Mouse (Mus musculus): Measurements from ENCODE around the gene Gnaq.
"Not testable (repeated sequence)": the region's sequence is repeated elsewhere in the genome, so short reads cannot be mapped to it uniquely, and the experiment has no call there.

The Gnaq gene

DNA sequence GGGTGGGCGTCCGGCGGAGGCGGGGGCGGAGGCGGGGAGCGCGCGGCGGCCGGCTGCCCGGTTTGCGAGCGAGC, at the start of gene Gnaq:
Gnaq (plus strand) TSS at position 41 of the 74 bp plus-strand sequence.
- DNase-seq (ENCODE audit: low spot score), result no peak

DNA sequence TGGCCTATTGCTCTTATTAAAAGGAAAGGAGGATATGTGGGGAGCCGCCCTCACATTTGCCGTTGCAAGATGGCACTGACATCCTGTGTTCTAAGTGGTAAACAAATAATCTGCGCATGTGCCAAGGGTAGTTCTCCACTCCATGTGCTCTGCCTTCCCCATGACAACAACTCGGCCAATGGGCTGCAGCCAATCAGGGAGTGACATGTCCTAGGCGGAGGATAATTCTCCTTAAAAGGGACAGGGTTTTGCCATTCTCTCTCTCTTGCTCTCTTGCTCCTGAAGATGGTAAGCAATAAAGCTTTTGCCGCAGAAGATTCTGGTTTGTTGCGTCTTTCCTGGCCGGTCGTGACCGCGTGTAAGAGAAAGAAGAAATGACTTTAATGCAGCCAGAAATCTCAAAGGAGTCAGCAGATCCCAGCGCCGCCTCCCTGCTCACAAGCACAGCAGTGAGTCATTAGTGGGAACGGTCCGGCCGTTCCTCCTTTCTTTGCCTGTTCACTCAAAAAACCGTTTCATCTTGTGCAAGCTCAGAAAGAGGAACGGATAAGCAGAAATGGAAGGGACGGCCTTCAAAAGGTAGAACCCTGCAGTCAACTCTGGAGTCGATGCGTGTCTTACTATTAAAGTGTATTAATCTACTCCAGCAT, 48.5 kb upstream of the Gnaq start:
- not testable (repeated sequence) for DNase-seq (ENCODE audit: low spot score)

GRCm38 (mm10) chr19:16085248-16085647, 47.4 kb upstream of the Gnaq start:
- DNase-seq (ENCODE audit: low spot score), result no peak

GRCm38 (mm10) chr19:16086154-16086553, 46.5 kb upstream of the Gnaq start:
- DNase-seq (ENCODE audit: low spot score), result no peak

DNA sequence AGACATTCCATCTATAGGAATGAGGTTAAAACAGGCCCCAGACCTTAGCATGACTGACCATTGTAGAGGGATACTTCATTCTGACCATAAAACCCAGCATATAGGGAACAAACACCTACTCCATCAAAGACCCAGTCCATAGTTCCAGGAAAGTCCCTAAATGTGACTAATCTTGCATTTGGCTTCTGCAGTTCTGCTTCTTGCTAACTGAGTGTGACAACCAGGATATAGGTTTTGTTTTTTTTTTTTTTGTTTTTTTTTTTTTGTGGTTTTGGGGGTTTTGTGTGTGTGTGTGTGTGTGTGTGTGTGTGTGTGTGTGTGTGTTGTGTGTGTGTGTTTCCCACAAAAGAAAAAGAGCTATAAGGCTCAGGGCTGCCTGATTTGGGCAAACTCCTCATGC, 46.0 kb upstream of the Gnaq start:
- DNase-seq (ENCODE audit: low spot score), result no peak

DNA sequence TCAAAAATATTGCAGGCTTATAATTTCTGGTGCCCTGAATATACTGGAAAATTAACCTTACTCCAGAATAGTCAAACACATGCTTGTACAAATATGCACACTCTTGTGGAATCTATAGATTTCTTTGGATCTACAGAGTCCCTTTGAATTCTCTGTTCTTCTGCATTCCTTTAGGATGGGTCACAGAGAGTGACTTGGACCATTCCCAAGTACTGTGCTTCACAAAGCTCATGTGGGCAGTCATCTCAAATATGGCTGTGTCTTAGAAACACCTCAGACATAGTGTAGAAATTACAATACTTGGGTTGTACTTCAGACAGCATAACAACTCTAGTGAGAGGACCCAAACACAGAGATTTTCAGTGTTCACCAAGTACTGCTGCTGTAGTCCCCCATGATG, 45.2 kb upstream of the Gnaq start:
- no peak for DNase-seq (ENCODE audit: low spot score)

GRCm38 (mm10) chr19:16093616-16094015, 39.0 kb upstream of the Gnaq start:
- no peak for DNase-seq (ENCODE audit: low spot score)

GRCm38 (mm10) chr19:16109901-16110300, 22.7 kb upstream of the Gnaq start:
- DNase-seq (ENCODE audit: low spot score), result no peak

DNA sequence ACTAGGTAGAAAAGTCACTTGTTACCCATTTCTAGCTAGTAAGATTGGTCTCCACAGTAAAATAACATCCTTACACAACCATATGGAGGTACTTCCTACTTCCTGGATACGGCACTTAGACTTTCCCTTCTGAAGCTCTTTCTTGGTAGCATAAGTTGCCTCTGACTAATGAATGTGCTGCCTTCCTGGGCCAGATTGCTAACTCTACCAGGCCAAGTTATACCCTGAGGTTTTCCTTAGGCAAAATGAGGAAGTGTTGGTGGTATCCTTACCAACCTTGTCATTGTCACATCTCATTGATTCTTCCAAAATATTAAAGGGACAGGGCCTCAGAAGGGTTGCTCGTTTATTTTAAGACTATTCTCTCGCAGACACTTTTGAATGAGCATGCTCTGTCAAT, 22.0 kb upstream of the Gnaq start:
- DNase-seq (ENCODE audit: low spot score), result no peak

DNA sequence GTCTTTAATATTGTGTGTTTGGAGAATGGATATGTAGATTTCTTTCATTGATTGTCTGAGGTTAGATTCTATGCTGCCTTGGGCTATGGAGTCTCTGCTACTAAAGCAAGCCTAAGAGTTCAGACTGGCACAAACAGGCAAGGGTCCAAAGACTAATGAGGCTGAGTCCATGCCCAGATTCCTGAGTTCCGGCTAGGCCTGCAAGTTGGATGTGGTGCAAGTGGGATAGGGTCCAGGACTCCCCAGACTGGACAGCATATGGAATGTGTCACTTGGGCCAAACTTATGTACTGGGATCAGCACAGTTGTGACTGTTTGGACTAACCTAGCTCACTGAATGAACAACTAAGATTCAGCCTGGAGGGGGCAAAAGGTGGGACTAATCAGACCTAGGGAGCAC, 19.3 kb upstream of the Gnaq start:
- no peak for DNase-seq (ENCODE audit: low spot score)

- no peak for DNase-seq (ENCODE audit: low spot score)
Measured at GRCm38 (mm10) chr19:16118421-16118820, 14.2 kb upstream of the Gnaq start.

DNA sequence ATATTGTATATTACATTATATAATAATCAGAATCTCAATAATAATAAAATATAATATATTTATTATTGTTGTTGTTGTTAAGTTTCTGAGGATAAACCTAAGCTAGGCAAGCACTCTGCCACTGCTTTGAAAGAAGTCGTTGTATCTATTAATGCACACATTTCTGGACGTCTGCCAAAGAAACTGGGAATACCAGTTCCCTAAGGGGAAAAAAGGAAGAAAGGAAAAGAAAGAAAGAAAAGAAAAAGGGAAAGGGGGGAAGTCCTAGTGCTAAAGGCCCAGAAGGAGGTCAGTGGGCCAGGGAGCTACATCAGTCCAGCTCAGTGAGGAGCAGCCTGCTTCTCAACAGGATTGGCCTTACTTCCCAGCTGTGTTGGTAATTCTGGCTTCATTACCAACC, 11.3 kb upstream of the Gnaq start:
- DNase-seq (ENCODE audit: low spot score), result no peak

GRCm38 (mm10) chr19:16128715-16129114, 3.9 kb upstream of the Gnaq start:
- DNase-seq (ENCODE audit: low spot score), result no peak

DNA sequence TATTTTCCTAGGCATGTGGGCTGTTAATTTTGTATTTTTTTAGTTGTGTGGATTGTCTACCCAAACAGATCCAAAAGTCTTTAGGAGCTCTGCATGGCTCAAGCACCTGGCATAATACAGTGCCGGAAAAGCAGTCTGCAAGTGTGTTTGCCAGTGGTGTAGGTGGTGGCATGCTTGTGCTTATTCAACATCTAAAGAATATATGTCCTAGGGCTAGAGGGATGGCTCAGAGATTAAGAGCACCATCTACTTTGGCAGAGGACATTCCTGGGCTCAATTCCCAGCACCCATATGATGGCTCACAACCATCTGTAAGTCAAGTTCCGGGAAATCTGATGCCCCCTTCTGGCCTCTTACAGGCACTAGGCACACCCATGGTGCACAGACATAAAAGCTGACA, 3.5 kb upstream of the Gnaq start:
- DNase-seq (ENCODE audit: low spot score), result no peak

- no peak for DNase-seq (ENCODE audit: low spot score)
Measured at GRCm38 (mm10) chr19:16130476-16130875, 2.2 kb upstream of the Gnaq start.

DNA sequence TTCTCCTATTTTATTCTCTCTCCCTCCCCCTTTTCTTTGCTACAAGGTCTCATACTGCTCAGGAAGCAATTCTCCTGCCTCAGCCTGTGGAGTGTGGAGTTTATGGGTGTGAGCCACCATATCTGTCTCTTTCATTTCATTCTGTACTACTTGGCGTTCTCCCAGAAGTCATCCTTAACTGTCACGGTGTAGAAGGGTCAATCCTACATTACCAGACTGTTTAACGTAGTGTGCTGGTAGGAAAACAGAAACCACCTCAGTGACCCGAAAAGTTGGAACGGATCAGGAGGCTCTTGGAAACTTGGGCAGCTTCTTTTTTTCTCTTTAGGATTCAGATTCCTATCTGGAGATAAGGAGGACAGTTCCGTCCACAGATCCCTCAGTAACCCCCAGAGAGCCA, 800 bp upstream of the Gnaq start:
- DNase-seq (ENCODE audit: low spot score), result no peak

DNA sequence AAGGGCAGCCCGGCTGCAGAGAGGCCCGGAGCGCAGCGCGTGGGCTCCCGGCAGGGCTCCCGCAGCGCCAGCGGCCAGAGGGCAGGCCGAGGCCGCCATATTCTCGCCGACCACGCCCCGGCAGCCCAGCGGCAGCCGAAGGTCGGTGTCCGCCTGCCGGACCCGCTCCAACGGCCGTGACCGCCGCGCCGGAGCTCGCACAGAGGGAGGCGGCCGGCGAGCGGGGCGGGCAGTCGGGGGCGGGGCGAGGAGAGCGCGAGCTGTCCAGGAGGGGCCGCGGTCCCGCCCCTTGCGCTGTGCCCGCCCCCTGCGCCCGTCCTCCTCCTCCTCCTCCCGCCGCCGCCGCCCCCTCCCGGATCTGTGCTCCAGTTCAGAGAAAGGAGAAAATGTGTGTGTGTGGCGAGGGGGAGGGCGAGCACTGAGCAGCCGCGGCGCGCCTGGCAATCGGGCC, 266 bp upstream of the Gnaq start:
- no peak for DNase-seq (ENCODE audit: low spot score)

DNA sequence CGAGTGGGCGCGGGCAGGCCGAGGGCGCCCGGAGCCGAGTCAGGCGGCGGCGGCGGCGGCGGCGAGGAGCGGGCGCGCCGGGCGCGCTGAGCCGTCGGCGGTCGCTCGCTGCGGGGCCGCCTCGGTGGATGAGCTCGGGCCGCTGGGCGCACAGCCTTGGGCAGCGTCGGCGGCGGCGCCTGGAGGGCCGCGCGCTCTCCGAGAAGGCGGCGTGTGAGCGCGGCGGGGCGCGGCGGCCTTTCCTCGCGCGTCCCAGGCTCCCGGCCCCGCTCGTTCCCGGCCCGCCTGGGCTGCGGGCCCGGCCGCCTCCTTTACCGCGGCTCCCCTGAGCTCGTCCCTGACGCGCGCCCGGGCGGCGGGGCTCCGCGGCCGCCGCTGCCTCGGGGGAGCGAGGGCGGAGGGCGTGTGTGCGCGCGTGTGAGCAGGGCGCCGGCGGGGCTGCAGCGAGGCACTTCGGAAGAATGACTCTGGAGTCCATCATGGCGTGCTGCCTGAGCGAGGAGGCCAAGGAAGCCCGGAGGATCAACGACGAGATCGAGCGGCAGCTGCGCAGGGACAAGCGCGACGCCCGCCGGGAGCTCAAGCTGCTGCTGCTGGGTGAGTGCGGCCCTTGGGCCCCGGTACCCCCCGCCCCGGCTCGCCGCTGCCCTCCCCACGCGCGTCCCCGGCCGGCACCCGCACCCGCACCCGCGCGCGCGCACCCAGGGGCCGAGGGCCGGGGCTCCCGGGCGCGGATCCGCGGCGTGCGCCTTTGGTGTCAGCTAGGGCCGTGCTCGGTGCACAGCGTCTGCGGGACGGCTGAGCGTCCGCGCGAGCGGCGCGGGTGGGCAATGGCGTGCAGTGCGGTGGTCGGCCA, 462 bp downstream of the Gnaq start:
- no peak for DNase-seq (ENCODE audit: low spot score)

GRCm38 (mm10) chr19:16133721-16134570, 1.3 kb downstream of the Gnaq start:
- no peak for DNase-seq (ENCODE audit: low spot score)

DNA sequence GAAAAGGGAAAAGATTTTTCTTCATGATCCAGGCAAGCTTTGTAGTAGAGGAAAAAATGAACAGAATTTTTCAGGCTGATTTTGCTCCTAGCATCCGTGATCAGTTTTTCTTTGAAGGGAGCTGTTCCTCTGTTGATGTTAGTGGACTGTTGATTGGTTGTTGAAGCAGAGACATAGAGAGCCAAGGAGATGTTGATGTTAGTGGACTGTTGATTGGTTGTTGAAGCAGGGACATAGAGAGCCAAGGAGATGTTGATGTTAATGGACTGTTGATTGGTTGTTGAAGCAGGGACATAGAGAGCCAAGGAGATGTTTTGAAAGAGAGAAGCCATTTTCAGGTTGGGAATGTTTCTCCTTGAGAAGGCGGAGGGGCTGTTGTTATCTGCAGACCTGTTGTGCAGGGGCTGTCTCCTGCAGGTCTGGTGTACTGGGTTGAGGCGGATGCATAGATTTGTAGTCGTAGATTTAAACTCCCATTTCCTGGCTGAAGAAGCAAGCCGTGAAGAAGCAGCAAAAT, 5.5 kb downstream of the Gnaq start:
- no peak for DNase-seq (ENCODE audit: low spot score)

GRCm38 (mm10) chr19:16140710-16141109, 8.1 kb downstream of the Gnaq start:
- no peak for DNase-seq (ENCODE audit: low spot score)

DNA sequence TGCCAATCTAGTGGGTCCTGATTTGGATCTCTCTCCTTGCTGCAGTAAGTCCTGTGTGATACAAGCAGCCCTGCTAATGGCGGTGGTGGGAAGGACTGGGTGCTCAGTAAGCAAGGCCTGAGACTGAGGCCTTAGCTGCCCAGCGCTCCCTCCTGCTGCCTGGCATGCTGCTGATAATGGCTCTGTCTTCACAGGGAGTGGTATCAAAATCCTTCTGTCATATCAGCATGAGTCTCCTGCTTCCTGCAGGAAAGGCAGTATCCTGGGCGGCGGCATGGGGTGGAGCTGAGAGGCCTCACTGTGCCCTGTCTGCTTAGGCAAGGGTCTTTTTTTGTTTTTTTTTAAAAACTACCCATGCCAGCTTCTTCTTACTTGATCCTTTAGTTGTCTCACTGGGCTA, 9.2 kb downstream of the Gnaq start:
- no peak for DNase-seq (ENCODE audit: low spot score)

DNA sequence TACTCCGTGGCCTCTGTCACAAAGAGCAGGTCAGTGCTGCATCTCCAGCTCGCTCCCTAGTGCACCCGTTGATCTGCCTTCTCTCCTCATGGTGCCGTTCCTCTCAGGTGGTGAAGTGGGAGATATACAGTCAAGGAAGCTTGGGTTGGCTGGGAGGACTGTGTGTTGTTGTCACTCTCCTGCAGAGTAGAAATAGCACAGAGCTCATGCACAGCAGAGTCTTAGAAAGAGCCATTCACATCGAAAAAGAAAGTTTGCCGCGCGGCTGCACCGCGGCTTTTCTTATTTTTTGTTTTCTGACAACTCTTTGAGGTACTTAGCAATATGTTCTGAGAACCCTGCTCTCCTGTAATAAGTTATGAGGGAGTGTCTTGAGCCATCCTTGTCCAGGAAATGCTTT, 10.4 kb downstream of the Gnaq start:
- DNase-seq (ENCODE audit: low spot score), result no peak

Measured in layer of hippocampus, adult 9-10 months (tissue).